Mouse (Mus musculus) liver, embryonic 13.5 days (tissue): ENCODE results near the gene Tmc8. TPM values are rescaled to one million over a fixed set of nuclear protein-coding genes. Genes with fewer than 3 reads are reported as not detected.
"Not testable (repeated sequence)": the region's sequence is repeated elsewhere in the genome, so short reads cannot be mapped to it uniquely, and the experiment has no call there.

ENCODE experiments used
- ATAC-seq: fragments of 200-750 bp; cut with Nextera tagmentation; 2 replicates; pipeline ENCODE4 v1.8.0; 2017; ENCODE audit warnings: low read depth, mild to moderate bottlenecking, moderate number of reproducible peaks, moderate library complexity
- DNase-seq: peaks from one replicate; pipeline ENCODE4 v3.0.0; 2022
- H3K27ac ChIP-seq: fragments of 300-500 bp; sonication (generic); 2 replicates; pipeline ENCODE4 v1.5.1; 2015; ENCODE audit warnings: moderate library complexity, mild to moderate bottlenecking, inconsistent platforms
- H3K27me3 ChIP-seq: fragments of 300-500 bp; sonication (generic); 2 replicates; pipeline ENCODE4 v1.6.1; 2015; ENCODE audit warnings: mild to moderate bottlenecking, inconsistent platforms
- H3K36me3 ChIP-seq: fragments of 300-500 bp; sonication (generic); 2 replicates; pipeline ENCODE4 v1.6.1; 2015; ENCODE audit warnings: mild to moderate bottlenecking, inconsistent platforms
- H3K4me1 ChIP-seq: fragments of 300-500 bp; sonication (generic); replicated peaks from 2 replicates; pipeline ENCODE4 v1.6.1; 2015; ENCODE audit warnings: inconsistent platforms
- H3K4me2 ChIP-seq: fragments of 300-500 bp; sonication (generic); 2 replicates; pipeline ENCODE4 v1.6.1; 2015; ENCODE audit warnings: inconsistent platforms, mild to moderate bottlenecking, moderate library complexity
- H3K4me3 ChIP-seq: fragments of 300-500 bp; sonication (generic); replicated peaks from 2 replicates; pipeline ENCODE4 v1.5.1; 2015; ENCODE audit warnings: mild to moderate bottlenecking, inconsistent platforms
- H3K9ac ChIP-seq: fragments of 300-500 bp; sonication (generic); 2 replicates; pipeline ENCODE4 v1.6.1; 2015; ENCODE audit warnings: mild to moderate bottlenecking, inconsistent platforms
- H3K9me3 ChIP-seq: fragments of 300-500 bp; sonication (generic); replicated peaks from 2 replicates; pipeline ENCODE4 v1.6.1; 2016; ENCODE audit warnings: inconsistent platforms
- WGBS: fragments of 180-500 bp; shearing (Covaris S2); methylation state at CpG from one replicate; pipeline ENCODE4 v1.1.7; 2015; ENCODE audit not compliant: insufficient replicate concordance; 5-methylcytosine and 5-hydroxymethylcytosine counted together
- polyA plus RNA-seq: library from polyadenylated mRNA; unstranded; fragments of >200 nt; fragmentation: Nextera tagmentation; extraction: Ambion mirVana; gene quantifications from 2 replicates; pipeline ENCODE4 v1.2.1, GENCODE M21; 2015

The Tmc8 gene
- polyA plus RNA-seq, 1 experiment from 2014 or later: 16.2 TPM

DNA sequence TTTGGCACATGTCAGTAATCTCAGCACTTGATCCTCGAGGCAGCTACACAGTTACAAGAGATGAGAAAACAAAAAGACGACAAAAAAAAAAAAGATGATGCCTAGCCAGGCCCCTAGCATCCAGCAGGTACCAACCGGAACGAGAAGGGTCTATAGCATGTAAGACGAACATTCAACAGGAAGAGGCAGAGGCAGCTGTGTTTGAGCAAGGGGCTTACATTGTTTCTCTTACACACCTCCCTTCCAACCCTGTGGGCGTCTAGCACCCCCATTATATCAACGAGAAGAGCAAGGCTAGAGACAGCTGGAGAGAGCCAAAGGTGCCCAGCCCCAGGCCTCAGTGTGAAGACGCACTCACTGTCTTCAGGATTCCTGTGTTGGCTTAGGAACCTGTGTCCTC, 45.0 kb downstream of the Tmc8 start:
- 70% methylated on average over 8 of the region's 8 CpGs for WGBS
- peak overlapping the region; percentile 97; the same call in 1 of the 2 replicates for H3K9ac ChIP-seq
- H3K9me3 ChIP-seq: no peaks in the 10 kb centered on the region
- DNase-seq: no peak
- peaks cover 25% of the 10 kb centered on the region for H3K36me3 ChIP-seq
- H3K4me1 ChIP-seq: peaks cover 91% of the 10 kb centered on the region
- ATAC-seq: no peak
- peak overlapping the region; percentile 44 for H3K27ac ChIP-seq
- H3K4me3 ChIP-seq: peak overlapping the region; percentile 86
- H3K27me3 ChIP-seq: no peaks in the 10 kb centered on the region
- H3K4me2 ChIP-seq: peak overlapping the region; percentile 96

DNA sequence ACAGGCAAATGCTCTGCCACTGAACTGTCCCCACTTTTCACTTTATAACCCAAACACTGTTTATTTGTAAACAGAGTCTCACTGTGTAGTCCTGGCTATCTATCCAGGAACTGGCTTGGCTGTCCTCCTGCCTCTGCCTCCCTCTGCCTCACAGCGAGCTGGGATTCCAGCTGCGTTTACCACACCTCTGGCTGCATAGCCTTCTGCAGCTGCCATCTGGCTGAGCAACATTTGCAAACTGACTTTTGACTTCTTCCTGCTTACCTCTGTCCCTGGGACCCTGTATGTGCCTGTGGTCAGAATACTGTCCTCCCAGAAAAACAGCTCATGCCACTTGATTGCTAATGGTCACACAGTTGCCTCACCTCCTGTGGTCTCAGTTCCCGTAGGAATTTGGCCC, 45.5 kb downstream of the Tmc8 start:
- no peak for ATAC-seq
- WGBS: 64% methylated on average over 3 of the region's 3 CpGs
- no peak for DNase-seq

DNA sequence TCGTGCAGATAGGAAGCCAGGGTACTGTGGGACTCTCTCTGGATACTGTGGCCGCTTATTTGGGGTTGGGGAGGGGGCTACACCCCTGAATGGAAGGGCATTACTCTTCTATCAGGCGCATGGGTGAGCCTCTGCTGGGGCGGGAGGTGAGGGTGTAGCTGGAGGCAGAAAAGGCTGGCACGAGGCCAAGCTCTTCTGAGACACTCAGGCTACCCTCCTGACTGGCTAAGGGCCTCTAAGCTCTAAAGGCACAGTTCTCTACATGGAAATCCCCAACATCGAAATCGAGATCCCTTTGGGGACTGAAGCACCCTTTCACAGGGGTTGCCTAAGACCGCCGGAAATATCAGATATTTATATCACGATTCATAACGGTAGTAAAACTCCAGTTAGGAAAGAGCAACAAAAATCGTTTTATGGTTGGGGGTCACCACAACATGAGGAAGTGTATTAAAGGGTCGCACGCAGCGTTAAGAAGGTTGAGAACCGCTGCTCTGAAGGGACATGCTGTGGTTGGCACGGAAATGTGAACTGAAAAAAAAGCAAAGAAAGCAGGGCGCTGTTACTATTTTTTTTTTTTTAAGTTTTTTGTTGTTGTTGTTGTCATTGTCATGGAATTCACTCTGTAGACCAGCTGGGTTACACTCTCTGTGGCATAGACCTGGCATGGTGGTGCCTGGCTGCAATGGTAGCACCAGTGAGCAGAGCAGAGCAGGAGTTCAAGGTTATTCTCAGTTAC, 46.4 kb downstream of the Tmc8 start:
- no peak overlapping the region for H3K4me3 ChIP-seq
- ATAC-seq: no peak

More for the DNA sequence above, 45.5 kb downstream of the Tmc8 start:
- peak overlapping the region; percentile 97 for H3K9ac ChIP-seq
- peak overlapping the region; percentile 44 for H3K27ac ChIP-seq
- H3K4me3 ChIP-seq: no peak overlapping the region
- no peaks in the 10 kb centered on the region for H3K27me3 ChIP-seq
- peak overlapping the region; percentile 96 for H3K4me2 ChIP-seq
- H3K36me3 ChIP-seq: peaks cover 20% of the 10 kb centered on the region
- no peaks in the 10 kb centered on the region for H3K9me3 ChIP-seq
- H3K4me1 ChIP-seq: peaks cover 91% of the 10 kb centered on the region

DNA sequence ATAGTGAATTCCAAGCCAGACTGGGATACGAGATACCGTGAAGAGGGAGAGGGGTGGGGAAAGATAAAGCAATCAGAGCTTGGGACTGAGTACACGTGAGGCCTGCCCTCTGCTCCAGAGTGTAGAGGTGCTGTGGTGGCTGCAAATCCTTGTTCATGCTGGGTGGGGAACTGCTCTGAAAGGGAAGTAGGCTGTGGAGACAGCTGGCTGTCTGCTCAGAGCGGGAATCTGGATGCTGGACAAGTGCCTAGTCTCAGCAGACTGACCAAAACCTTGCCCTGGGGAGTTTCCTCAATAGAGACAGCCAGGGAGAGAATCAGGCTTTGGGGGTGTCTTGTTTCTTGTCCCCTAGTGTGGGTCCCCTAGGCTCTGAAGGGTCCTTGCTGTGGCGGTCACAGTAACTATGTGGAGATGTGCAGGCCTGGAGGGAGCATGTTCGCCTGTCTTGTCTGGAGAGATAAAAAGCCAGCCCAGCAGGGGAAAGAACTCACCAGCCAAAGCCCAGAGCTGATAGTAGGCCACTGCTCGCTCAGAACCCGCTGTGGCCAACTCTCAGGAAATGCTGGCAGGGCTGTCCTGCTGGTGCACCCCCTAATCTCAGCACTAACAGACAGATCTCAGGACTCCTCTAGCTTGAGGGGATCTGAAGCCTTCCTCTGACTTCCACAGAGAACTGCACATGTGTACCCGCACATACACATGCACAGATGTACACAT, 47.2 kb downstream of the Tmc8 start:
- Histone ChIP-seq H3K4me1 (peaks cover 90% of the 10 kb centered on the region), H3K4me2 (peak overlapping the region; percentile 96), H3K9me3 (no peaks in the 10 kb centered on the region), H3K9ac (peak overlapping the region; percentile 97; the same call in 1 of the 2 replicates), H3K4me3 (no peak overlapping the region), H3K27ac (peak overlapping the region; percentile 87), H3K27me3 (no peaks in the 10 kb centered on the region), H3K36me3 (peaks cover 7% of the 10 kb centered on the region)
- DNase-seq (peak; percentile 59), ATAC-seq (peak; percentile 56)
- WGBS: 8% methylated on average over 9 of the region's 9 CpGs

More for the DNA sequence above, 46.4 kb downstream of the Tmc8 start:
- Histone ChIP-seq H3K9ac (peak overlapping the region; percentile 97), H3K36me3 (peaks cover 14% of the 10 kb centered on the region), H3K9me3 (no peaks in the 10 kb centered on the region), H3K4me1 (peaks cover 91% of the 10 kb centered on the region), H3K27ac (peak overlapping the region; percentile 87), H3K27me3 (no peaks in the 10 kb centered on the region), H3K4me2 (peak overlapping the region; percentile 96)
- 52% methylated on average over 18 of the region's 18 CpGs for WGBS
- no peak for DNase-seq

DNA sequence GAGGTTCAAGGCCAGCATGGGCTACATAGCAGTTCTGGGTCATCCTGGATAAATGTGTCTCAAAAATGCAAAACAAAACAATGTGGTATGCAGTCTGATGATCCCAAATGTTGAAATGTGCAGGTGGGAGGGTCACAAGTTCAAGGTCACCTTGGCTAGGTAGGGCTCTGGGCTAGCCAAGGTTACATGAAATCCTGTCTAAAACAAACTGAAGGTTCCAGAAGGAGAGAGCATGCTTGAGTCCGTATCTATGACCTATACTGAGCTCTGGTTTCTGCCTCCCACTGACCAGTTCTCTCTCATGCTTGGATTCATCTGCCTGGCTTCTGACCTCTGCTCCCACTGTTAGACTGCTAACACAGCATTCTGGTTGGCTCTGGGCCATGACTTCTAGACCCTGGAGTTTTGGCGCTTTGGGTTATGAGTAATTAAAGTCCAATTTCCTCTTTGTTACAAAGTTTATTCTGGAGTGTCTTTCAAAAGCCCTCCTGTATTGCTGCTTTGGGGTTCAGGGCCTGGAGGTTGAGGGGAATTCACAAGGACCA, 47.9 kb downstream of the Tmc8 start:
- peak overlapping the region; percentile 96; the same call in 1 of the 2 replicates for H3K4me2 ChIP-seq

DNA sequence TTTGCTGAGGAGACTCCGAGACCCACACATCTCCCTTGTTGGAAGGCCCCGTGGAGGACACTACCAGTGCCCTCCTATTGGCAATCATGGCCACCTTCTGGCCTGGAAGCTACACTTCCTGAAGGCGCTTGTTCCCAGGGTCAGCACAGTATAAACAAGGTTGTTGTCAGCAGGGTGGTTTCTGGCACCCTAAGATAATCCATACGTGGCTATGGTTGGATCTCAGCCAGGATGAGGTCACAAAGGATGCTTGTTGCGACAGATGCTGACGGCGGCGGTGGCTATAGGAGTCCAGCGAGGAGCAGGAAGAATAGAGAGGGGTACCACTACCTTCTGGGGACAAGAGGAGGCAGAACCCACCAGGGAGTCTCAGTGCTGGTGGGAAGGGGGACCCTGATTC, 48.5 kb downstream of the Tmc8 start:
- WGBS: 57% methylated on average over 9 of the region's 9 CpGs
- H3K27ac ChIP-seq: peak overlapping the region; percentile 87
- ATAC-seq: no peak
- DNase-seq: no peak
- H3K9me3 ChIP-seq: no peaks in the 10 kb centered on the region
- H3K4me2 ChIP-seq: peak overlapping the region; percentile 96; the same call in 1 of the 2 replicates
- no peak overlapping the region for H3K4me3 ChIP-seq
- 0 out of 2 replicates have a peak overlapping the region, but pooled peaks have one; percentile 23 for H3K9ac ChIP-seq
- no peaks in the 10 kb centered on the region for H3K27me3 ChIP-seq
- H3K4me1 ChIP-seq: peaks cover 95% of the 10 kb centered on the region
- 0 out of 2 replicates have a peak, but pooled peaks cover 4% of the 10 kb centered on the region for H3K36me3 ChIP-seq

More for the DNA sequence above, 47.9 kb downstream of the Tmc8 start:
- H3K9ac ChIP-seq: 0 out of 2 replicates have a peak overlapping the region, but pooled peaks have one; percentile 23
- 54% methylated on average over 2 of the region's 2 CpGs for WGBS
- H3K36me3 ChIP-seq: 0 out of 2 replicates have a peak, but pooled peaks cover 4% of the 10 kb centered on the region
- H3K4me1 ChIP-seq: peaks cover 91% of the 10 kb centered on the region
- H3K27ac ChIP-seq: peak overlapping the region; percentile 87
- no peak for DNase-seq
- H3K27me3 ChIP-seq: no peaks in the 10 kb centered on the region
- no peak overlapping the region for H3K4me3 ChIP-seq
- ATAC-seq: no peak
- H3K9me3 ChIP-seq: no peaks in the 10 kb centered on the region

DNA sequence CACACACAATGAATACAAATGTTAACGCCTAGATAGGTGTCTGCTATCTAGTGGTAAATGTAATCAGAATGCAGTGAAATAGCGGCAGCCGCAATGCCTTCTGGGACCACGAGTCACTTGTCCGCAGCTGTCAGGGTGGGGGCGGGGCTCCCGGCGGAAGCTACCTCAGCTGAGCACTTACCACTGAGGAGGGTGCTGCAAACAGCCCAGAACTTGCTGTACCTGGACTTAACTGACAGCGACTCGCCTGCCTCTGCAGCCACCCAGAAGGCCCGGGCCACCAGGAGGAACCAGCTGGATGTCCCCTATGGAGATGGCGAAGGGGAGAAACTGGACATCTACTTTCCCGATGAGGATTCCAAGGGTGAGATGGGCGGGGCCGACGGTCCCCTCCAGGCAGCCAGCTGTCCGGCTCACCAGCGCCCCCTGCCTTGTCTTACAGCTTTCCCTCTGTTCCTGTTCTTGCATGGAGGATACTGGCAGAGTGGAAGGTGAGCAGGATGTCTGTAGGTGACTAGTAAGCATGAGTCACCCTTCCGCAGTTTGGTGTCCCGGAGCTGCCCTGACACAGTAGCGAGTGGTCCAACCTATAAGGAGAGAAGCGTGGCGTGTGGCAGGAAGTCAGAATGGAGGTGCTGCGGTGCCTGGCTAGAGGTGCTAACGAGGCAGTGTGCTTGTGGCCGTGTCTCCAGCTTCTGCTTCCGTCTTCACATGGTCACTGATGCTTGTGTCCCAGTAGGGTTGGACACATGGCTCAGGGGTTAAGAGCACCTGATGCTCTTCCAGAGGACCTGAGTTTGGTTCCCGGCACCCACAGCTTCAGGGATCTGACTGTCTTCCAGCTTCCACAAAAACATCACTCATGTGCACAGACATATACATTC, 50.5 kb downstream of the Tmc8 start:
- Histone ChIP-seq H3K27ac (peak overlapping the region; percentile 87), H3K36me3 (0 out of 2 replicates have a peak, but pooled peaks cover 4% of the 10 kb centered on the region), H3K4me3 (peak overlapping the region; percentile 57), H3K9ac (peak overlapping the region; percentile 66), H3K4me2 (peak overlapping the region; percentile 69), H3K27me3 (no peaks in the 10 kb centered on the region), H3K4me1 (peaks cover 98% of the 10 kb centered on the region), H3K9me3 (no peaks in the 10 kb centered on the region)
- 13% methylated on average over 28 of the region's 28 CpGs for whole genome bisulfite sequencing
- DNase-seq (peak; percentile 91), ATAC-seq (peak; percentile 80)

DNA sequence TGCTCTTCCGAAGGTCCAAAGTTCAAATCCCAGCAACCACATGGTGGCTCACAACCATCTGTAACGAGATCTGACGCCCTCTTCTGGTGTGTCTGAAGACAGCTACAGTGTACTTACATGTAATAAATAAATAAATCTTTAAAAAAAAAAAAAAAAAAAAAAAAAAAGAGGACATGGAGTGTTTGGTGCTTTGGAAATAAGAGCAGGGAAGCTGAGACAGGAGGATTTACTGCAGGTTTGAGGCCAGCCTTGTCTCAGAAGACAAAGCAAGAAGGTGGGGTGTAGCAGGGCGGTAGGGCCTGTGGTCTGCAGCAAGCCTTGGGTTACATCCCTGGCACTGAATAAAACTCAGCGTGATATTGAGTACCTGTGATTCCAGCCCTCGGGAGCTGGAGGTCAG, 51.6 kb downstream of the Tmc8 start:
- WGBS: 77% methylated on average over 5 of the region's 6 CpGs
- not testable (repeated sequence) for ATAC-seq, H3K36me3 ChIP-seq, H3K27ac ChIP-seq, H3K27me3 ChIP-seq, H3K4me2 ChIP-seq, H3K9me3 ChIP-seq, DNase-seq, H3K9ac ChIP-seq, H3K4me3 ChIP-seq
- H3K4me1 ChIP-seq: peaks cover 98% of the 10 kb centered on the region

DNA sequence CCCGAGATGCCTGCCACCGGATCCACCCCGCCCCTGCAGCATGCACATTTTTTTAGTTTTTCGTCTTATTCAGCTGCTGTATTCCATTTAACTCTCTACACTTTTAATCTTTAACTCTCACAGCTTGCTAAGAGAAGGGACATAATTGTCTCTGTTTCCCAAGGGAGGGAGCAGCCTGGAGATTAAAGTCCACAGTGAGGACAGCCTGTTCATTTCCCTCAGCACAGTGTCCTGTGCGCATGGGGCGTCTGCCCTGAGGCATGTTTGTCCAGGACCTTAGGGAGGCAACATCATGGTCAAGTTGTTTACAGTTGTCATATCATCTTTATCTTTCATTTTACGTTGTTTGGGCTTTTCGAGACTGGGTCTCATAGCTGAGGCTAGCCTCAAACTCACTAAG, 52.2 kb downstream of the Tmc8 start:
- H3K36me3 ChIP-seq: 0 out of 2 replicates have a peak, but pooled peaks cover 4% of the 10 kb centered on the region
- H3K9me3 ChIP-seq: no peaks in the 10 kb centered on the region
- DNase-seq (no peak), ATAC-seq (no peak)
- no peaks in the 10 kb centered on the region for H3K27me3 ChIP-seq
- no peak overlapping the region for H3K9ac ChIP-seq
- peaks cover 98% of the 10 kb centered on the region for H3K4me1 ChIP-seq
- H3K4me3 ChIP-seq: no peak overlapping the region
- WGBS: 84% methylated on average over 8 of the region's 8 CpGs
- H3K27ac ChIP-seq: peak overlapping the region; percentile 5
- H3K4me2 ChIP-seq: no peak overlapping the region

DNA sequence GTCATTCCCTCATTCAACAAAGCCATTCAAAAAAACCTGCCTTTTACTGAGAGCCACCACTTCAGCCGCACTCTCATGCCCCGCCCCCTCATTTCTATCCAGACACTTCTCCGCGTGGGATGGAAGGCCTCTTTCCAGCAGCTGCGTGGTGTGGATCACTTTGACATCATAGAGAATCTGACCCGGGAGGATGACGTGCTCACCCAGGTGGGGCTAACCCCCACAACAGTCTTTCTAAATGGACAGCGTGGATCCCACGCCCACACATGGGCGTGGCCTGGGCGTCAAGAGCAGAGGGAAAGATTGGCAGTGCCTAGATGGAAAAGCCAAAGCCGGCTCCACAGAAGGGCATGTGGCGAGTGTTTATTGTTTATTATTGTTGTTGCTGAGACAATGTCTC, 54.4 kb downstream of the Tmc8 start:
- Histone ChIP-seq H3K9ac (0 out of 2 replicates have a peak overlapping the region, but pooled peaks have one; percentile 26), H3K4me3 (no peak overlapping the region; the same call in 1 of the 2 replicates), H3K4me2 (peak overlapping the region; percentile 51), H3K27ac (peak overlapping the region; percentile 94), H3K36me3 (0 out of 2 replicates have a peak, but pooled peaks cover 4% of the 10 kb centered on the region), H3K4me1 (peaks cover 98% of the 10 kb centered on the region), H3K27me3 (no peaks in the 10 kb centered on the region), H3K9me3 (no peaks in the 10 kb centered on the region)
- 20% methylated on average over 13 of the region's 13 CpGs for WGBS
- ATAC-seq (no peak), DNase-seq (peak; percentile 67)
